Mouse (Mus musculus) spleen, adult 2 months (tissue): ENCODE results near the gene Cetn3.

ENCODE experiments used
- CTCF ChIP-seq: fragments of 200-500 bp; IDR thresholded peaks from 2 replicates; pipeline ENCODE4 v1.5.1; 2011; ENCODE audit warnings: mild to moderate bottlenecking, inconsistent platforms; ENCODE audit not compliant: insufficient read depth, insufficient read length, insufficient replicate concordance; ENCODE audit errors: extremely low read depth
- POLR2A ChIP-seq: fragments of 200-500 bp; IDR thresholded peaks from 2 replicates; pipeline ENCODE4 v1.6.1; 2011; ENCODE audit warnings: low read depth, low read length, inconsistent platforms

DNA sequence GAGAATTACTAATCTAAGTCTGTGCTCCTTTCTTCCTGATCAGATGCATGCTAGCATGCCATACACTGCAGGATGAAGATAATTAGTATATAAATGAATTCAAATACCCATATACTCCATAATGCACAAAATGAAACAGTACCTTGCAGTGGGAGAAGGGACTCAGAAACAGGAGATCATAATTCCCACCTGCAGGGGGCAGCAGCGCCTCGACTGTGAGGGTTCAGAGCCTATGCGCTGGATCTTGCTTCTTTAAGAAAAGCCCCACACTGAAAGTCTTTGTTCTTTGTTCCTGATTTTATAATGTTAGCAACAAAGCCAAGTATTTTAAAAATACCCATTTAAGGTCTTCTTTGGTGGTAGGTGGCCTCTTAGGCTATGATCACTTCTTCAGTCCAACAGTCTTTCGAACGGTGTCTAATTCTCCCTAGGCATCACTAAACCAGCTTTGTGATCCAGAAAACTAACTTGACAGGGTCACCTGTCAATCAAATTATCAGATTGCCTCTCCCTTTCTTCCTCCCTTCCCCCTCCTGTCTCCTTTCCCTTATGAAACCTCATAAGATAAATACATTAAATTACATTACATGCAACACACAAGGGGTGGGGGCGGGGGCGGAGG, 15.7 kb upstream of the Cetn3 start:
- TF ChIP-seq POLR2A (no peak), CTCF (peak; percentile 82; the same call in 1 of the 2 replicates)
